Mouse (Mus musculus) lung, postnatal 0 days (tissue): ENCODE measurements around the gene Cttn.

Experiments used
- CTCF ChIP-seq: IDR thresholded peaks from 2 replicates; pipeline ENCODE4 v1.5.1; 2016; ENCODE audit warnings: antibody characterized with exemption, mild to moderate bottlenecking
- EP300 ChIP-seq: IDR thresholded peaks from 2 replicates; pipeline ENCODE4 v1.6.1; 2016; ENCODE audit warnings: antibody characterized with exemption, mild to moderate bottlenecking, control low read depth

GRCm38 (mm10) chr7:144473486-144473885, 2.7 kb upstream of the Cttn start:
- TF ChIP-seq CTCF = no peak
- TF ChIP-seq EP300 = no peak
